Comparison of ENCODE assay signal across 25 mouse cellular contexts in genomic region chr19:38002816-38003215, GRCm38 (mm10). TPM values are rescaled to one million over a fixed set of nuclear protein-coding genes. Genes with fewer than 3 reads are reported as not detected.
A peak's percentile ranks its signal among the peaks of the same experiment; 100 is the strongest.
DNase-seq lines count a peak whose midpoint lies in the region; ATAC-seq and TF ChIP-seq lines count a peak whose summit lies in the region.
"Had no signal": no experiment of that assay in that cellular context is flagged by ENCODE, and none has a peak within 500 bp of the region (broad histone marks: within the 10 kb centered on the region; RNA-seq: fewer than 3 reads in every experiment).

No protein-coding gene starts in this region.

- no peak for TF ChIP-seq POLR2A in kidney, adult 2 months (IDR thresholded peaks at IDR 0.05; ENCODE audit: low read depth, low read length)
- TF ChIP-seq POLR2A in embryonic fibroblast, embryonic 13.5 days (IDR thresholded peaks at IDR 0.05; ENCODE audit: low read depth, low read length): no peak

- H3K9me3 ChIP-seq in liver, postnatal 0 days (ENCODE audit: low read length): no peaks in the 10 kb centered on the region
- H3K9me3 ChIP-seq: embryonic facial prominence, embryonic 10.5 days; embryonic facial prominence, embryonic 12.5 days; forebrain, embryonic 10.5 days; forebrain, embryonic 12.5 days had no signal

- TF ChIP-seq EP300 in liver, postnatal 0 days (IDR thresholded peaks at IDR 0.05; ENCODE audit: low read depth): no peak

- no peaks in the 10 kb centered on the region for H3K4me1 ChIP-seq in kidney, adult 2 months (ENCODE audit: control insufficient read depth, insufficient read depth, low read length)
- peaks cover 27% of the 10 kb centered on the region for H3K4me1 ChIP-seq in embryonic fibroblast, embryonic 13.5 days (ENCODE audit: control insufficient read depth, insufficient read depth, low read length)
- peaks cover 15% of the 10 kb centered on the region; the same call in 1 of the 2 replicates for H3K4me1 ChIP-seq in liver, postnatal 0 days (ENCODE audit: insufficient read depth)
- H3K4me1 ChIP-seq: forebrain, embryonic 10.5 days; forebrain, embryonic 12.5 days had no signal

- no peak overlapping the region for H3K27ac ChIP-seq in kidney, adult 2 months (ENCODE audit: insufficient read depth, low read depth, low read length)
- peak overlapping the region; percentile 54; the same call in 1 of the 2 replicates for H3K27ac ChIP-seq in embryonic fibroblast, embryonic 13.5 days (ENCODE audit: insufficient read depth, low read length)
- H3K27ac ChIP-seq in liver, postnatal 0 days (ENCODE audit: low read depth): no peak overlapping the region
- H3K27ac ChIP-seq: embryonic facial prominence, embryonic 10.5 days; embryonic facial prominence, embryonic 12.5 days; forebrain, embryonic 10.5 days; forebrain, embryonic 12.5 days had no signal

- 0 out of 2 replicates have a peak, but pooled peaks have one; percentile 27 for ATAC-seq in frontal cortex, adult (ENCODE audit: low TSS enrichment)
- no peak for ATAC-seq in liver, postnatal 0 days
- ATAC-seq: activated CD4-positive, CD25-positive, alpha-beta regulatory T cell, adult 4 months; forebrain, embryonic 14.5 days; forebrain, embryonic 16.5 days; Patski had no signal

- 73% methylated on average over 4 of the region's 4 CpGs for WGBS in kidney, adult 2 months
- 65% methylated on average over 4 of the region's 4 CpGs for WGBS in liver, postnatal 0 days (ENCODE audit: insufficient replicate concordance)

- no peak for TF ChIP-seq CTCF in kidney, adult 2 months (conservative IDR thresholded peaks at IDR 0.05; ENCODE audit: insufficient read depth, insufficient read length, low read depth, low read length)
- no peak for TF ChIP-seq CTCF in embryonic fibroblast, embryonic 13.5 days (IDR thresholded peaks at IDR 0.05; ENCODE audit: borderline replicate concordance, insufficient read depth, low read length)
- no peak for TF ChIP-seq CTCF in liver, postnatal 0 days (IDR thresholded peaks at IDR 0.05; ENCODE audit: low read depth)

- H3K9ac ChIP-seq in liver, postnatal 0 days (replicated peaks): no peak overlapping the region
- H3K9ac ChIP-seq: embryonic facial prominence, embryonic 12.5 days; forebrain, embryonic 12.5 days had no signal

- H3K27me3 ChIP-seq in kidney, adult 2 months (replicated peaks; ENCODE audit: control insufficient read depth, insufficient read depth, low read length): no peaks in the 10 kb centered on the region
- no peaks in the 10 kb centered on the region for H3K27me3 ChIP-seq in liver, postnatal 0 days (ENCODE audit: insufficient read depth, low read length)
- H3K27me3 ChIP-seq: embryonic facial prominence, embryonic 12.5 days; forebrain, embryonic 12.5 days; Patski had no signal

- no peak overlapping the region for H3K4me3 ChIP-seq in kidney, adult 2 months (ENCODE audit: insufficient read depth, low read depth, low read length)
- no peak overlapping the region for H3K4me3 ChIP-seq in embryonic fibroblast, embryonic 13.5 days (ENCODE audit: insufficient read depth, low read length)
- H3K4me3 ChIP-seq in liver, postnatal 0 days (ENCODE audit: low read depth, low read length): no peak overlapping the region
- H3K4me3 ChIP-seq: embryonic facial prominence, embryonic 10.5 days; embryonic facial prominence, embryonic 12.5 days; erythroblast, embryonic 14.5 days; forebrain, embryonic 10.5 days; forebrain, embryonic 12.5 days had no signal

- H3K36me3 ChIP-seq in kidney, adult 2 months (ENCODE audit: control insufficient read depth, insufficient read depth, low read length): no peaks in the 10 kb centered on the region
- H3K36me3 ChIP-seq in liver, postnatal 0 days (replicated peaks; ENCODE audit: insufficient read depth, low read length): no peaks in the 10 kb centered on the region
- H3K36me3 ChIP-seq: embryonic facial prominence, embryonic 10.5 days; embryonic facial prominence, embryonic 12.5 days; forebrain, embryonic 10.5 days; forebrain, embryonic 12.5 days had no signal

- no peak overlapping the region for H3K4me2 ChIP-seq in liver, postnatal 0 days (ENCODE audit: low read depth, low read length)
- H3K4me2 ChIP-seq: embryonic facial prominence, embryonic 12.5 days; forebrain, embryonic 12.5 days had no signal

- no peak for DNase-seq in frontal cortex, postnatal 14 days (ENCODE audit: low spot score in 2 of 2)
- peak; percentile 7 for DNase-seq in kidney, adult 2 months
- DNase-seq in kidney, postnatal 25 days: no peak
- peak; percentile 56 for DNase-seq in urinary bladder, postnatal 14 days (ENCODE audit: low spot score)
- no peak for DNase-seq in urinary bladder, postnatal 4 days (ENCODE audit: low spot score in 2 of 2)
- DNase-seq in liver, postnatal 0 days: no peak
- DNase-seq: adrenal gland, adult 8-10 months; adrenal gland, postnatal 14 days; adrenal gland, postnatal 36 days; cerebellum, adult 11-12 months; cerebellum, adult 2 months; cerebellum, adult 9-10 months; cerebellum, postnatal 10 days; cerebellum, postnatal 25 days had no signal

RNA-seq across cellular contexts. Expression of gene Myof, which starts 40.6 kb away (rescaled TPM):
- polyA plus RNA-seq in kidney, adult 2 months (2012; rRNA removed): 24.2 and 27.5 TPM in 2 replicates
- polyA plus RNA-seq in embryonic fibroblast, embryonic 13.5 days (2011; ENCODE audit: insufficient read length, low read depth, missing spikeins): 228 and 282 TPM in 2 replicates
- polyA plus RNA-seq in liver, postnatal 0 days (2015; fragmentation: Nextera tagmentation; extraction: Ambion mirVana): 1.6 and 1.7 TPM in 2 replicates
- polyA plus RNA-seq: erythroblast, embryonic 14.5 days had no signal

RNA-seq across cellular contexts. Expression of gene Cep55, which starts 52.0 kb away (rescaled TPM):
- polyA plus RNA-seq in kidney, adult 2 months (2012; rRNA removed): 0.14 and 0.15 TPM in 2 replicates
- polyA plus RNA-seq in embryonic fibroblast, embryonic 13.5 days (2011; ENCODE audit: insufficient read length, low read depth, missing spikeins): 17.4 and 24.0 TPM in 2 replicates
- 3.0 and 3.3 TPM in 2 replicates for polyA plus RNA-seq in liver, postnatal 0 days (2015; fragmentation: Nextera tagmentation; extraction: Ambion mirVana)
- polyA plus RNA-seq: erythroblast, embryonic 14.5 days had no signal

Comparison
In these comparisons a context has a peak if more than half of its experiments do, and no peak if none do; other contexts are left out.
1. DNase-seq: peak in kidney, adult 2 months (single experiment) and urinary bladder, postnatal 14 days (single experiment); none in frontal cortex, postnatal 14 days (0 of 2), kidney, postnatal 25 days (0 of 2), urinary bladder, postnatal 4 days (0 of 2) and liver, postnatal 0 days (single experiment).